Mouse (Mus musculus): ENCODE results near the gene Hoxc9. TPM values are rescaled to one million over a fixed set of nuclear protein-coding genes. Genes with fewer than 3 reads are reported as not detected.

The Hoxc9 gene
- total RNA-seq, 2 experiments from 2014 or later = 6.5 to 8.2 TPM

DNA sequence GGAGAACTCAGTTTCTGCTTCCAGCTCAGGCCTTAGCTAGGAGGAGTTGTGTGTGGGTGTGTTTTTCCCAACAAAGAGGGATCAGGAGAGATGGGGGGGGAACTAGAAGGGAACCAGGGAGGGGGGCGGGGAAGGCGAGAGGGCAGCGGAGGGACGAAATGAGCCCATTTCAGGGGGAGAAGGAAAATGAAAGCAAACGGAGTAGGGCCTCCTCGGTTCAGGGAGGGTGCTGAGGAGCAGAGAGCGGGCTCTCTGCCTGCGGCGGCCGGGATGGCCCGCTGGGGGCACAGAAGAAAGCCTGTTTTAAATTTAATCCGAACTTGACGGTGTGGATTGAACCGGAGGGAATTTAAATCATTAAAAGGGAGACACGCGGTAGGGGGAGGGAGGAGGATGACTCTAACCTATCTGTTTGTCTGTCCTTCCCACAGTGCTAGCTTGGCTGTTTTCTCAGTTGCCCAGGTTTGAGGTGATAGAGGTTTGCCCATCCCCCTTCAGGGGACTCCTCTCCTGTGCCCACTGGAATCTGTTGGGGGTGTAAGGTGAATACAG, 1.3 kb downstream of the Hoxc9 start:
- DNase-seq = no peak

DNA sequence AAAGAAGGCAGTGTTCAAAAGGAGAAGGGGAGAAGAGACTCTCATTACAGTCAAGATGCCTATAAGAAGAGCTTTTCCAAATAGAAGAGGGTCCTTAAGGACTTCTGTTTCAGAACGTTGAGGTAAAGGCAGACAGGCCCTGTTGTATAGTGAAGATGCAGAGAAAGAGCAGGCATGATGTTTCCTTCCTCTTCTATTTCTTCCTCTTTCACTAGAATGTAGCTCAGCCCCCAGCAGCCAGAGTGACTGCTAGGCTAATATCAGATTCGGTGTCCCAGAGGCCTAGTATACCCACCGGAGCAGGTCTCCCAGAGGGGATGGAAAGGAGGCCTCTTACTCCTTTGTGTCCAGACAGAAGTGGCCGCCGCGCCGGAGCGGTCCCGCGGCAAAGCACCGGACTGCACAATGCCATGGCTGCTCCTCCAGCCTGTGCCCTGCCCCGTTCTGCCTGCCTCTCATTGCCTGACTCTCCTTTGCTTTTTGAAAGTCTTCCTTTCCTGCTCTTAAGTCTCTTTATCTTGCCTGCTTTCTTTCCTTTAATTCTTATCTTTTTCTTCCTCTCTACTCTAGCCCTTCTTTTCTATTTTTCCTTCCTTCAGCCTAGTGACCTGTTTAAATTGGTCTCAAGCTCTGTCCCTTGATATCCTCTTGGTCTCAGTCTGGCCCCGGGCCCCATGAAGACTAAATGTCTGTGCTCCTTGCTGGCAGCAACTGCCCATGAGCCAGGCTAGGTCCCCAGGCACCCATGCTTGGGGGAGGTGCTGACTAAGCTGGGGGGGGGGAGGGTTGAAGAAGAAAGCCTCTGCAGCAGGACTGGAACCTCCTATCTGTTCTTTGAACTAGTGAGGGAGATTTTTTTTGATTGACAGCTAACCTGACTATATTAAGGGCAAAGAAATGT, 2.6 kb downstream of the Hoxc9 start:
- no peak for DNase-seq

DNA sequence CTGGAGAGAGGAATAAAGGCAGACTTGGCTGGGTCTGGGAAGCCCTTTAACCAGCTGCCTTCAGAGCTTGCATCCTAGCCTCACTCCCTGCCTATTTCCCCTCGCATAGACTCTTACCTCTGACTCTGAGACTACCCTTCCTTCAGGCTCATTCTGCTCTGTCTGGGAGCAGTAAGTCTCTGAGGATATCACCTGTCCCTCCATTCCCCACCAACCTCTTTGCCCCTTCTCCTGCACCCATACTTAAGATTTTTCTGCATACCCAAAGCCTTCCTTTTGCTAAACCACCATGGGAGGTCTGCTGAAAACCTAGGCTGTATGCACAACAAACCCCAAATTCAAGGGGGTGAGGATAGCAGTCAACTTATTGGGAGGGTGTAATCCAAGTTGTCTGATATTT, 3.7 kb downstream of the Hoxc9 start:
- DNase-seq = no peak

DNA sequence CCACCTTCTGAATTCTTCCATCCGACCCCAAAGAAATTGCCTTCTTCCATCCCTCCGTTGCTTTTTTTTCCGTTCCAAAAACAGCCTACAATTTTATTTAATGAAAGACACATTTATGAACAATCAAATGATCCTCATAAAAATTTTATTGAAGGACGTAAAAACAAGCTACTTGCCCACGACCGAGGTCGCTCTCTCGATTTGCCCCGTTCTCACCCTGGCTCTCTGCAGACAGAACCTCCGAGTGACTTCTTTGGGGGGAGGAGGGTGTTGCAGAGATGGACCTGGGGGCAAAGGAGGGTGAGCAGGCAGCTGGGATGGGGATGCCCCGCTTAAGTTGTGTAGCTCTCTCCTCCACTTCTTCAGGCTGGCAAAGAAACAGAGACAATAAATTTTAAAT, 4.1 kb downstream of the Hoxc9 start:
- DNase-seq = no peak

DNA sequence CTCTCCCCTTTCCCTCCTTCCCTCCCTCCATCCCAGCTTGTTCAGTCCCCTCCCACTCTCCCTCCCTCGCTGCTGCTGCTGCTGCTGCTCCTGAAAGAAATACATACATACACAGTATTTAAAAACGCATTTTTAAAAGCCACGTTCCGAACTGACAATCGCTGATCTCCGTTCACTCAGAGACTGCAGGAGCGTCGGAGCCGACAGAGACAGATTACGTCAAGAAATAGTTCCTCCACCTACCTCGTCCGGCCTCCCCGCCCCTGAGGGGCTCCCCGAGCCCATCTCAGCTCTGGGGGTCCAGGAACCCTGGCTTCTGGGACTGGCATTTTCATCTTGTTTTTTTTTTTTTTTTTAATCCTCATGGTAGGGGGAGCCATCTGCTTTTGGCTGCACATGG, 4.7 kb downstream of the Hoxc9 start:
- DNase-seq = no peak

DNA sequence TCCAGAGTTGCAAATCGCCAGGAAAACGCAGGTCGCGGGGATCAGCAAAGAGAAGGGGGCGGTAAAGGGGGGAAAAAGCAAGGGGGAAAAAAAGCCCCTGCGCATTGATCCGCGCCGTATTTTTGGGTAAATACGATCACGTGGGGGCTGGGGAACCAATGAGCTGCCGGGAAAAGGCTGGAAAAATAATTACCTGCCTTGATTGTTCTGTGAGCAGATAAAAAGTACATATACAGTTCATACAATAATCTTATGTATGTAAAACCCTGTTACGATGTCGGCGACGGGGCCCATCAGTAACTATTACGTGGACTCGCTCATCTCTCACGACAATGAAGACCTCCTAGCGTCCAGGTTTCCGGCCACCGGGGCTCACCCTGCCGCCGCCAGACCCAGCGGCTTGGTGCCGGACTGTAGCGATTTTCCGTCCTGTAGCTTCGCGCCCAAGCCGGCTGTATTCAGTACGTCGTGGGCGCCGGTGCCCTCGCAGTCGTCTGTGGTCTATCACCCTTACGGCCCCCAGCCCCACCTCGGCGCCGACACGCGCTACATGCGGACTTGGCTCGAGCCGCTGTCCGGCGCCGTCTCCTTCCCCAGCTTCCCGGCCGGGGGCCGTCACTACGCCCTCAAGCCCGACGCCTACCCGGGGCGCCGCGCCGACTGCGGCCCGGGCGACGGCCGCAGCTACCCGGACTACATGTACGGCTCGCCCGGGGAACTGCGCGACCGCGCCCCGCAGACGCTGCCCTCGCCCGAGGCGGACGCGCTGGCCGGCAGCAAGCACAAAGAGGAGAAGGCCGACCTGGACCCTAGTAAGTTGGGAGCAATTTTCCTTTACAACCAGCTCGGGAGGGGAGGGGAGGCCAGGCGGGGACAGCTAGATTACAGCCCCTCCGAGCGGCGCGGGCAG, 5.4 kb downstream of the Hoxc9 start:
- peak; percentile 72 for DNase-seq

DNA sequence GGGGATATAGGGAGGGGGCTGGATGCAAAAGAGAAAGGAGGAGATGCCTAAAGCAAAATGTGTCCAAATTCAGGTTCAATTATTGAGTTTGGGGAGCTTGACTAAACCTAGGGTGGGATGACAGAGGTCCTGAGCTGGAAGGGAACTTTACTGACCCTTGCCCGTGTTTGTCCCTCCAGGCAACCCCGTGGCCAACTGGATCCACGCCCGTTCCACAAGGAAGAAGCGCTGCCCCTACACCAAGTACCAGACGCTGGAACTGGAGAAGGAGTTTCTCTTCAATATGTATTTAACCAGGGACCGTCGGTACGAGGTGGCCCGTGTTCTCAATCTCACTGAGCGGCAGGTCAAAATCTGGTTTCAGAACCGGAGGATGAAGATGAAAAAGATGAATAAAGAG, 7.5 kb downstream of the Hoxc9 start:
- DNase-seq = no peak

DNA sequence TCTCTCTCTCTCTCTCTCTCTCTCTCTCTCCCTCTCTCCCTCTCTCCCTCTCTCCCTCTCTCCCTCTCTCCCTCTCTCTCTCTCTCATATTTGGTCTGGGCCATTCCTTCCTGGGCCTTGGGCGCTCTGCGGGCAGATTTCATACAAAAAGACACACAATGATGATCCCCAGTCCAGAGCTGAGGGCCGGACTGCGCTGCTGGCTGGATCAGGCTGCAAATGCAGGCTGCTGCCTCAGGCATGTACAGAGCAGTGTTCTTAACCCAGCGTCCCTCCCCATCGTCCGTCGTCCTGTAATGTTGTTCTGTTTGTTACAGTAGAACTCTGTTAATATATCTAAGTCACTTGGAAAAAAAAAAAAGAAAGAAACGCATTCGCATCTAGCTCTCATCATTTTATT, 8.3 kb downstream of the Hoxc9 start:
- DNase-seq = no peak

DNA sequence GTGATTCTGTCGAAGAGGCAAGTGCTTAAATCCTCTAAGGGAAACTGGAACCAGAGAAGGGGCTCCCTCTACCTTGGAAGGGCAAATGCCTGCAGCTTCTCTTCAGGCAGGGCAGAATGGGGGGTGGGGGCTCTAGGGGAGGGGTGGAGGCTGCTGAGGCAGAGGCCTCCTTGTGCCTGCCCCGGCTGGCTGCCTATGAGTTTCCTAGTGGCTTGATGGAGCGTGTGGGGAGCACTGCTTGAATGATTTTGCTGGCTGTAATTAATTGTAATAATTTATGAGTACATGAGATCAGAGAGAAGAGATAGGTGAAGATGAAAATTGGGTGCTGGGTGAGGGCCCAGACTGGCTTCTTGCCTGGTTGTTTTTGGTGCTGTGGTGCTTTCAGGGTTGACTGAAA, 8.7 kb downstream of the Hoxc9 start:
- no peak for DNase-seq

DNA sequence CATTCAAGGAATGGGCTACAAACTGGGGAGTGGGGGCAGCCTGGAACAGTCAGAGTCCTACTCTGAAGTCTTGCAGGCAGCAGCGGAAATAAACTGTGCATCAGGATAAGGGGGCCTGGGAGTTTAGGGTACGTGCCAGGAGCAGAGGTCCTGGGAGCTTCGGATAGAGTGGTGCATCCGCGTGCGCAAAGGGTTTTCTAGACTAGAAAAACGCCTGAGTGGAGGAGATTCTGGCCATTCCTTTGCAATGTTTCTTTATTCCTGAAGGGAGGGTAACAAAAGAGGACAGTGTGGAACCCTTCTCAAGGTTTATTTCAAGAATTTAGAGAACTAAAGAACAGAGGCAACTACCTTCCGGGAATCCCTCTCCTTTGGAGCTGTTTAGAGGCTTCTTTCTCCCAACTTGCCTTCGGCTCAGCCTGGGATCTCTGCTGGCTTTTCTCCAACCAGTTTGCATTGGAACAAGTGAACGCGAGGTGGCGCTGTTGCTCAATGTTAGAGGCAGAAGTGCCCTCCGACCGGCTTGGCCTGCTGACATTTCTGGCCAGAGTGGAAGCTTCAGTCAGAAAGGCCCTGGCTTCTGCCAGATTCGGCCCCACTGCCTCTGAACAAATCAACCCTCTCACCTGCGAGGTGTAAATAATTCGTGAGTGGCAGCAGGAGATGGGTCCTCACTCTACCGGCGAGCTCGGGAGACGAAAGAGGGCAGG, 11.0 kb downstream of the Hoxc9 start:
- DNase-seq = peak; percentile 98

DNA sequence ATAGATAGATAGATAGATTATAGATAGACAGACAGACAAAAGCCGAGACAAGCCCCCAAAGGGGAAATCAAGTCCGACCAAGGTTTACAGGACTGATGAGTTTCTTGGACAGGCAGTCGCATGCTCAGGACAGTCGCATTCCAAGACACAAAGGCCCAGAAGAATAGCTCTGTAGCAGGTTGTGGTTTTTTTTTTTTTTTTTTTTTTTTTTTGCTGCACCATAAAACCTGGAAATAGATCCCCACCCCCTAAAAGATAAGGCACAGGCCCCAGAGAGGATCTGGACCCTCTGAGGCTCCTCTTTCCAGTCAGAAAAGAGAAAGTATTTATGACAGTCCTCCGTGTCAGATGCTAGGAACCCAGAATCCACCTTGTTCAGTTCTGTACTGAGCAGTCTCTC, 11.8 kb downstream of the Hoxc9 start:
- no peak for DNase-seq

DNA sequence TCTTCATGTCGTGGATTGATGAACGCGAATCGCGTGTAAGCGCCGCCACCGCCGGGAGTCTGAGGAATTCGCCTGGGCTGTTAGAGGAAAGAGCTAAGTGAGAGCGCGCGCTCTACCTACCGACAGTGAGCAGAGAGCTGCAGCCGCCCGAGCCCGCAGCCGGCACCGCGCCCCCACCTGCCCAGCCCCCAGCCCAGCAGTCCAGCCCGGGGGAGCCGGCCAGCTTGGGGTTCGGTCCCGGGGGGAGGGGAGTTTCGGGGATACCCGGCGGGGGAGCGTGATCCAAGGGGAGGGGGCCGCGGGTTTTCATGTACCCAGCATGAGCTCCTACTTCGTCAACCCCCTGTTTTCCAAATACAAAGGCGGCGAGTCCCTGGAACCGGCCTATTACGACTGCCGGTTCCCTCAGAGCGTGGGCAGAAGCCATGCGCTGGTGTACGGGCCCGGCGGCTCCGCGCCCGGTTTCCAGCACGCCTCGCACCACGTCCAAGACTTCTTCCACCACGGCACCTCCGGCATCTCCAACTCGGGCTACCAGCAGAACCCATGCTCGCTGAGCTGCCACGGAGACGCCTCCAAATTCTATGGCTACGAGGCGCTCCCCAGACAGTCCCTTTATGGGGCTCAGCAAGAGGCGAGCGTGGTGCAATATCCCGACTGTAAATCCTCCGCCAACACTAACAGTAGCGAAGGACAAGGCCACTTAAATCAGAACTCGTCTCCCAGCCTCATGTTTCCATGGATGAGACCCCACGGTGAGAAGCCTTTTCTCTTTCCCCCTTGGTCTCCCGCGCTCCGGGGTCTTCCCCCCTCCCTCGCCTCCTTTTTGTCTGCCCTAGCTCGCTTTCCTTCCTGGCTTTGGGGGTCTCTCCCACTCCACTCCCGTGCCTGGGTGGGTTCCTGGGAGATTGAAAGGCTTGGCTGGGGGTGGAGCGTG, 14.5 kb downstream of the Hoxc9 start, which contains the start of gene Hoxc8:
Gene Hoxc8, plus strand, starts transcription at position 147 of the 937 bp plus-strand sequence.
- DNase-seq = no peak

DNA sequence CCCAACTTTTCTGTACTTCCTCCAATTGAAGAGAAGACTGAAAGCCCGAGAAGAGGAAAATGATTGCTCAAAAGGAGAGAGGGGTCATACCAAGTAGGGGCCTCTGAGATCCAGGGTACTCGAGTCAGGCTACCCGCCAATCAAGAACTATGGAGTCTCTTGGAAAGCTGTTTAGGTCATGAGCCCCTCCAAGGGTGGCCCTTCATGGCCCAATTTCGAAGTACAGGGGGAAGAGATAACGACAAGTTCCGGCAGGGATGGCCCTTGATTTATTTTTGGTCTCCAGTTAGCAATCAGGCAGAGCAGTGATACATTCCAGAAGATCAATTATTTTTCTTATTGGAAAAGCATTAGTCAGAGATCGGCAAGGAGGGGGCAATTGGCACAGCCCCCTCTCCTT, 15.5 kb downstream of the Hoxc9 start:
- no peak for DNase-seq

DNA sequence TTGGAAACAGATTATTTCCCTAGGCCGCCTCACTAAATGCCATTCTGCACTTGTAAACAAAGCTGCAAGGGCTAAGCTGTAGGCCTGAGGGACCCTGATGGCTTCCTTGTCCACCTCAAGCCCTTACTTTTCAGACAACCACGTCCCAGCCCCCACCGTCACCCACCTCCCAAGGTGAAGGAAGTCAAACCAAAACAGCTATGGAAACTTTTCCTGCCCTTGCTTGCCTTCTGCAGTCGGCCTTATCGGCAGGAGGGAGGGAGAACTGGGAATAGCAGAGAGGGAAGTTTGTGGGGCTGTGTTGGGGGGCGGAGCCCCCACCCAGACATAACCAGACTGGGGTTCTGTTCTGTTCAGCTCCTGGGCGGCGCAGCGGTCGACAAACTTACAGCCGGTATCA, 16.0 kb downstream of the Hoxc9 start:
- no peak for DNase-seq

DNA sequence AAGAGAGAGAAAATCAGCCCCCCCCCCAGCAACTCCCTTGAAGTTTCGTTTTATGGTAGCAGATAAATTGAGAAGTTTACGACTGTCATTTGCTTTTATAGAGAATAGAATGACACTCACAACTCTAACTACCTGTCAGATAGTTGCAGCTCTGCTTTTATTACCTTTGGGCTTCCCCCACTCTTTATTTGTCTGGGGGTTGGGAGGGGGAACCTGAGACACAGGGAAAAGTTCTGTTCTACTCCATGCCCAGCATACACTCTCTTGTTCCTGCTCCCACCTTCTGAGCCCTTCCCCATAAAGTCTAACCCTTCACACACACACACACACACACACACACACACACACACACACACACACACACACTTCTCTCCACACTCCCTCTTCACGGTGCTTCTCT, 16.6 kb downstream of the Hoxc9 start:
- DNase-seq = no peak

DNA sequence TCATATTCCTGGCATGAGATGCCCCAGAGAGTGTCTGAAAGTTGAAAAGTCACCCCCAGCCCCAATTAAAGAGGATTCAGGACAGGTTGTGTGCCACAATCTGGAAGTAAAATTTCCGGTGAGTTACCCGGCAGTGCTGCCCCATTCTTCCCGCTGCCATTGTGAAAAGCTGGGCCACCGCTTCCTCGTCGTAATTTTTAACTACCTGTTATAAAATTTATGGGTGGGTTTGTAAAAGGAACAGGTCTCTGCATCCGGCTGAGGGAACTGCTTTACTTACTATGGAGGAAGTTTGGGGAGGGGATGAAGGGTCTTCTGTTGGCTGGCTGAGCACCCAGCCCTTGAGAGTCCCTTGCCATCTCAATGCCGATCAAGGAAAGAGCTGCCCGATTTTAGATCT, 20.3 kb downstream of the Hoxc9 start:
- DNase-seq = no peak

DNA sequence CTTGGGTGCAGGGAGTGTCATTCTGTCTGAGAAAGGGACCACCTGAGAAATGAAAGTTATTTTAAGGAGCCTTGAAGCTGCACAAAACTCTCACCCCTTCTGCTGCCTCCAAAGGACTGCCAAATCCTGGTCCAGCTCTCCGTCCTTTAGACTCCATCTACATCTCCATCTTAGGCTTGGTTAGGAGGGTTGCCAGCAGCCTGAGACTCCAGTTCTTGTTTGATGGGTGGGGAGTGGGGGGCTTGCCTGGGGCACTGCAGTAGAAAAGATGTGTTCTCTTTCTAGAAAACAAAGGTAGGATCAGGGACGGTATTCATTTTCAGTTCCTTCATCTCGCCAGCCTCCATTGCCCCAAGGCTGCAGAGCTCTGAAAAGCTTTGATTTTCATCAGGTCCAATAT, 21.2 kb downstream of the Hoxc9 start:
- no peak for DNase-seq

DNA sequence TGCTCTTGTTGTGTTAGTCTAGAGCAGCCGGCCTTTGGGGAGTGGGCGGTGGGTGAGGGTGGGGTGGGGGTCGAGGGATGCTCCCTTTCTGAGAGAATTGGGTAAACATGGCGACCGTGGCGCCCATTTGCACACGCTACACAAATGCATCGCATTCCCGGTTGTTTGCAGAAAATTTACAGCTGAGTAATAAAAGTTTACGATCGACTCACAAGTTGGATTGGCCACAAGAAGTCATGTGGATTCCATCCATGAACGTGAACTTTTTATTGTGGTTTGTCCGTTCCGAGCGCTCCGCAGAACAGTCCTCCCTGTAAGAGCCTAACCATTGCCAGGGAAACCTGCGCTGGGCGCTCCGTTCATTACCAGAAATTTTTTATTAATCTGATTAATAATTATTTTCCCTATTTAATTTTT, 21.7 kb downstream of the Hoxc9 start, which contains the start of gene Hoxc6:
Gene Hoxc6, plus strand, starts transcription at position 319 of the 417 bp plus-strand sequence.
- no peak for DNase-seq

DNA sequence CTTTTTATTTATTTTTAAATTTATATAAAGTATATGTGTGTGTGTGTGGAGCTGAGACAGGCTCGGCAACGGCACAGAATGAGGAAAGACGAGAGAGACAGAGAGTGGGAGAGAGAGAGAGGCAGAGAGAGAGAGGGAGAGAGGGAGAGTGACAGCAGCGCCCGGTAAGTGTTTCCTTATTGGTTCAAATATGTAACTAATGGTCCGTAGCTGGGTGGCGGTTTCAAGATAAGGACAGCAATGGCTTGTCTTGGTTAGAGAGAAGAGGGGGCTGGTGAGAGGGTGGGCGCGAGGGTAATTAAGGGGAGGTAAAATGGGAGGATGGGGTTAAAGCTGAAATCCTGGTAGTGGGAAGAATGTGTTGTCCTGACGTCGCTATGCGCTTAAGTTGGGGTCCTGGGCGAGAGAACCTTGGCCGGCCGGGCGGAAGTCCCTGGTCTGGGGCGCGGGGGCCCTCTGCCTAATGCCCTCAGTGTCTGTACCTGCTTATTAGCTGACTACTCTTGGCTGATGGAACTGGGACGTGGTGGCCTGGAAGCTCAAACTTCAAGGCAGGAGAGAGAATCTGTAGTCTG, 22.5 kb downstream of the Hoxc9 start:
- DNase-seq = no peak

DNA sequence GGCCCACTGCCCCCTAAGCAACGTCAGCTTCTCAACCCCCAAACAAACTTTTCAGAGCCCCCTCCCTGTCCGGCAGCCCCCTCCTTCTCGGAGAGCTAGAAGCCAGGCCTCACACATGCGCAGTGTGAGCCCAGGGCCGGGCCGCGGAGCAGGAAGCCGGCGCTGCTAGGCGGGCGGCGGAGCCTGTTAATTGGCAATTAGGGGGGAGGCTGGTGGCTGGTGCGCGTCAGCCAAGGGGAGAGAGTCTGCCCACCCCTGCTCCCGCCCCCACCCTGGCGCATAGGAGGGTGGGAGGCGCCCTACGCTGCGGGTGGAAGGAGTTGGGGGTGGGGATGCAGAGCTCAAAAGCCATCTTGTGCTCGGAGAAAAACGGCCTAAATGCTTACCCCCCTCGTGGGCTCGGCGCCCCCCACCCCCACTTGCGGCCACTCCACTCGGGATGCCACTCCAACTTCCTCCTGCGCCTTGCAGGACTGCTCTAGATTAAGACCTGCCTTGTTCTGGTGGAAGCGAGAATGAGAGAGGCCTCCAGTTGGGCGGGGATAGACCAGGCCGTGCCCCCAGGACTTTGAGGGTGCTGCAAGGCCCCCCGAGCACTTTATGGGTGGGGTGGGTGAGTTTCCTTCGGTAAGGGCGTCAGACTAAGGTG, 23.1 kb downstream of the Hoxc9 start:
- peak; percentile 87 for DNase-seq
